Mouse (Mus musculus): ENCODE measurements around the gene Maml3. TPM values are rescaled to one million over a fixed set of nuclear protein-coding genes. Genes with fewer than 3 reads are reported as not detected.

Gene Maml3
- polyA plus RNA-seq, 1 experiment, result 3.1 TPM

DNA sequence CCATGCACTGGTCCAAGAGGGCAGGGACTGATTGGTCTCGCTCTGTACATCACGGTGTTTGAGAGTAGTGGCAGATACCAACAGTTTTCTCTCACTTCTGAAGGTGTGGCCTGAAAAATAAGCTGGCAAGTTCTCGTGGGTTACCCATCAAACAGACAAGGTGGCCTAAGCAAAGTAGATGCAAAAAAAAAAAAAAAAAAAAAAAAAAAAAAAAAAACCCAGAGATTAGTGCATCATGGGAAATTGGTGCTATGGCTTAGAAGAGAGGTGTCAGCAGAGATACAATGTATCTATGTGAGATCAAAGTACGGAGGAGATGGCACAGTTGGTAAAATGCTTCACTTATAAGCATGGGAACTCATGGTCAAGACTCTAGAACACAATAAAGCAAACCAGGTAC is 229.2 kb downstream of the Maml3 start:
- H3K4me3 ChIP-seq, result no peak overlapping the region
- no peak overlapping the region for H3ac ChIP-seq (ENCODE audit: control insufficient read depth, insufficient read length)
- H3K79me2 ChIP-seq (ENCODE audit: control insufficient read depth, insufficient read depth), result no peaks in the 10 kb centered on the region
- no peak overlapping the region for H3K4me2 ChIP-seq (ENCODE audit: low read depth)
- no peaks in the 10 kb centered on the region for H3K27me3 ChIP-seq (ENCODE audit: control insufficient read depth, insufficient read depth, insufficient read length)
- TF ChIP-seq SRF (IDR thresholded peaks at IDR 0.05; ENCODE audit: control insufficient read depth, insufficient read length, low read depth) (no peak), E2F4 (IDR thresholded peaks at IDR 0.05; ENCODE audit: insufficient read depth) (no peak), POLR2AphosphoS2 (IDR thresholded peaks at IDR 0.05; ENCODE audit: insufficient read length, low read depth) (no peak), MYOD1 (IDR thresholded peaks at IDR 0.05; ENCODE audit: control insufficient read depth in 1 of 3, insufficient read length in 2 of 3, low read depth in 2 of 3) (no peak), REST (IDR thresholded peaks at IDR 0.05; ENCODE audit: insufficient read depth, insufficient read length) (no peak), TCF12 (IDR thresholded peaks at IDR 0.05; ENCODE audit: insufficient read depth, poor library complexity, severe bottlenecking) (no peak), MYOG (IDR thresholded peaks at IDR 0.05; ENCODE audit: control insufficient read depth in 1 of 3, insufficient read depth in 1 of 3, insufficient read length in 2 of 3, low read depth in 2 of 3) (no peak), TCF3 (IDR thresholded peaks at IDR 0.05; ENCODE audit: insufficient read length, low read depth) (no peak), MAX (IDR thresholded peaks at IDR 0.05; ENCODE audit: low read depth) (no peak)
- H3K36me3 ChIP-seq (ENCODE audit: control insufficient read depth, insufficient read depth), result no peaks in the 10 kb centered on the region

DNA sequence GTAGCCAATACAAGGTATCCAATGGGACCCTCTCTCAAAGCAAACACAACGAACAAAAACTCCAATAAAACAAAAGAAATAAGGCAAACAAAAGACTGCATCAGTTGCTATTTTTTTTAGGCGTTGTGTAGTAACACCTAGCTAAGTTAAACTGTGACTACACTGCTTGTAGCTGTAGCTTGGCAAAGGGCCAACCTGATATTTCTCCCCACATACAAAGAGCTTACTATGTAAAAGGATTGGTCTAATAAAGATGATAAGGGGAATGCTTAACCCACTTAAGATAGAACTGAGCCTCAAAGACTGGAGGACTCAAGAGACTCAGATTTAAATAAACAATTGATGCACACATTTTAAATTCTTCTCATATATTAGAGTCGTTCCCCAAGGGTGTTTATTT is 230.6 kb downstream of the Maml3 start:
- Histone ChIP-seq H3K36me3 (ENCODE audit: control insufficient read depth, insufficient read depth) (no peaks in the 10 kb centered on the region), H3K4me3 (no peak overlapping the region), H3K4me2 (ENCODE audit: low read depth) (no peak overlapping the region), H3K79me2 (ENCODE audit: control insufficient read depth, insufficient read depth) (no peaks in the 10 kb centered on the region), H3ac (ENCODE audit: control insufficient read depth, insufficient read length) (no peak overlapping the region), H3K27me3 (ENCODE audit: control insufficient read depth, insufficient read depth, insufficient read length) (no peaks in the 10 kb centered on the region)
- TF ChIP-seq USF1 (IDR thresholded peaks at IDR 0.05; ENCODE audit: low read depth) (no peak), CEBPB (IDR thresholded peaks at IDR 0.05; ENCODE audit: insufficient read depth, poor library complexity, severe bottlenecking) (no peak), POLR2AphosphoS2 (IDR thresholded peaks at IDR 0.05; ENCODE audit: insufficient read length, low read depth) (no peak), REST (IDR thresholded peaks at IDR 0.05; ENCODE audit: insufficient read depth, insufficient read length) (no peak), SRF (IDR thresholded peaks at IDR 0.05; ENCODE audit: control insufficient read depth, insufficient read length, low read depth) (no peak), MYOG (IDR thresholded peaks at IDR 0.05; ENCODE audit: control insufficient read depth in 1 of 3, insufficient read depth in 1 of 3, insufficient read length in 2 of 3, low read depth in 2 of 3) (no peak), POLR2A (IDR thresholded peaks at IDR 0.05; ENCODE audit: insufficient read length, low read depth) (no peak), MYOD1 (IDR thresholded peaks at IDR 0.05; ENCODE audit: control insufficient read depth in 1 of 3, insufficient read length in 2 of 3, low read depth in 2 of 3) (no peak)

DNA sequence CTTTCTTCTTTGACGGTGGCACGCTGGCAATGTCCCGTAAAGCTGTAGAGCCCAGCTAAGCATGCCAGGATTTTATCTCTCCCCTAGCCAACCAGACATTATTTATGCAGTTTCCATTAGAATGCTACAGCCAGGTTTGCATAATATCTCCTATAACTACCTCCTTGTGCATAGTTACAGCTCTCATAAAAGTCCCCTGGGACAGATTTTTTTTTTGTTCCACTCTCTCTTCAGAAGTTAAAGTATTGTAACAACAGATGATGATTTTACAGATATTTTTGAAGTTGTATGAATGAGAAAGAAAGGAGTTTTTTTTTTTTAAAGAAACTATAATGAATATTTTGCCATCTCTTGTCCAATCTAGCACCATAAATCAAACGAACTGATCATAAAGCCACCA is 232.1 kb downstream of the Maml3 start:
- H3K27me3 ChIP-seq (ENCODE audit: control insufficient read depth, insufficient read depth, insufficient read length), result no peaks in the 10 kb centered on the region

DNA sequence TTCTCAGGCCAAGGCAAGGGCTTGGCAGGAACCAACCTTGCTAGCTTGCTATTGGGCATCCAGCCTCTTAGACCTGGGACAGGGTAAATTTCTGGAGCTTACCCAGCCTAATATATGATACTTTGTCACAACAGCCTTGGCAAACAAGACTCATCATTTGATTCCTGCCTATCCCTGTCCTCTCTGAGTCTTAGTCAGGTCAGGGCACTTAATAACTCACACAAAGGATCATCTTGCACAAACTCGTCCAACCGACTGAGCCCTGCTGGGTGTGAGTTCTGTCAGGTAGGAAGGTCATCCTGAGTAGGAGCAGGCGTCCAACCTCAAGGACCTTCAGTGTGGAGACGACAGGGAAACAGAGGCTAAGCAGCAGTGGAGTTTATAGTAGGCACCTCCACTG is 233.5 kb downstream of the Maml3 start:
- Histone ChIP-seq H3K4me3 (no peak overlapping the region), H3K36me3 (ENCODE audit: control insufficient read depth, insufficient read depth) (no peaks in the 10 kb centered on the region), H3K79me2 (ENCODE audit: control insufficient read depth, insufficient read depth) (no peaks in the 10 kb centered on the region), H3K4me2 (ENCODE audit: low read depth) (no peak overlapping the region), H3ac (ENCODE audit: control insufficient read depth, insufficient read length) (no peak overlapping the region), H3K27me3 (ENCODE audit: control insufficient read depth, insufficient read depth, insufficient read length) (no peaks in the 10 kb centered on the region)
- TF ChIP-seq MAX (IDR thresholded peaks at IDR 0.05; ENCODE audit: low read depth) (no peak), MYOD1 (IDR thresholded peaks at IDR 0.05; ENCODE audit: control insufficient read depth in 1 of 3, insufficient read length in 2 of 3, low read depth in 2 of 3) (no peak), POLR2A (IDR thresholded peaks at IDR 0.05; ENCODE audit: insufficient read length, low read depth) (no peak), E2F4 (IDR thresholded peaks at IDR 0.05; ENCODE audit: insufficient read depth) (no peak), MYOG (IDR thresholded peaks at IDR 0.05; ENCODE audit: control insufficient read depth in 1 of 3, insufficient read depth in 1 of 3, insufficient read length in 2 of 3, low read depth in 2 of 3) (no peak), USF1 (IDR thresholded peaks at IDR 0.05; ENCODE audit: low read depth) (no peak), CEBPB (IDR thresholded peaks at IDR 0.05; ENCODE audit: insufficient read depth, poor library complexity, severe bottlenecking) (no peak), REST (IDR thresholded peaks at IDR 0.05; ENCODE audit: insufficient read depth, insufficient read length) (no peak), TCF12 (IDR thresholded peaks at IDR 0.05; ENCODE audit: insufficient read depth, poor library complexity, severe bottlenecking) (no peak), SRF (IDR thresholded peaks at IDR 0.05; ENCODE audit: control insufficient read depth, insufficient read length, low read depth) (no peak), POLR2AphosphoS2 (IDR thresholded peaks at IDR 0.05; ENCODE audit: insufficient read length, low read depth) (no peak)

More for the DNA sequence above, 232.1 kb downstream of the Maml3 start:
- Histone ChIP-seq H3K4me3 (no peak overlapping the region), H3K36me3 (ENCODE audit: control insufficient read depth, insufficient read depth) (no peaks in the 10 kb centered on the region), H3K4me2 (ENCODE audit: low read depth) (no peak overlapping the region), H3ac (ENCODE audit: control insufficient read depth, insufficient read length) (no peak overlapping the region), H3K79me2 (ENCODE audit: control insufficient read depth, insufficient read depth) (no peaks in the 10 kb centered on the region)
- TF ChIP-seq TCF3 (IDR thresholded peaks at IDR 0.05; ENCODE audit: insufficient read length, low read depth), result no peak
- TF ChIP-seq CEBPB (IDR thresholded peaks at IDR 0.05; ENCODE audit: insufficient read depth, poor library complexity, severe bottlenecking), result no peak
- no peak for TF ChIP-seq E2F4 (IDR thresholded peaks at IDR 0.05; ENCODE audit: insufficient read depth)
- TF ChIP-seq MYOG (IDR thresholded peaks at IDR 0.05; ENCODE audit: control insufficient read depth in 1 of 3, insufficient read depth in 1 of 3, insufficient read length in 2 of 3, low read depth in 2 of 3), result no peak
- no peak for TF ChIP-seq POLR2A (IDR thresholded peaks at IDR 0.05; ENCODE audit: insufficient read length, low read depth)
- TF ChIP-seq MYOD1 (IDR thresholded peaks at IDR 0.05; ENCODE audit: control insufficient read depth in 1 of 3, insufficient read length in 2 of 3, low read depth in 2 of 3), result no peak
- no peak for TF ChIP-seq REST (IDR thresholded peaks at IDR 0.05; ENCODE audit: insufficient read depth, insufficient read length)
- no peak for TF ChIP-seq USF1 (IDR thresholded peaks at IDR 0.05; ENCODE audit: low read depth)
- TF ChIP-seq POLR2AphosphoS2 (IDR thresholded peaks at IDR 0.05; ENCODE audit: insufficient read length, low read depth), result no peak
- TF ChIP-seq MAX (IDR thresholded peaks at IDR 0.05; ENCODE audit: low read depth), result no peak
- TF ChIP-seq SRF (IDR thresholded peaks at IDR 0.05; ENCODE audit: control insufficient read depth, insufficient read length, low read depth), result no peak
- TF ChIP-seq TCF12 (IDR thresholded peaks at IDR 0.05; ENCODE audit: insufficient read depth, poor library complexity, severe bottlenecking), result no peak

DNA sequence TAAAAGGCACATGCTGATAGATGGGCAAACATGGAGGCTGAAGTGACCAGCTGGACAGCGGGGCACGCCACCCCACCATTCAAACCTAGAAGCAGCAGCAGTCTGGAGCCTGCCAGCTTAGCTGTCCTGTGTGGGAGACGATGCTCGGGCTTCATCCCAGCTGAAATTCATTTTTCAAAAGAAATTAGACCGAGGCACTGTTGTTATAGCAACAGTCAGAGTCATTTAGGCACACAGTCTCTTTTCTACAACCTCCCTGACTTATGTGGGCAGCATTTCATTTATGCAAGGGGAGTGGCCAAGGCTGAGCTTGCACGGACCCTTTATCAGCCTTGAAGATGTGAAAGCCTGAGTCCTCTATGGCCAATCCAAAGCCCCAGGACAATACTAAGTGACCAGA is 234.9 kb downstream of the Maml3 start:
- H3ac ChIP-seq (ENCODE audit: control insufficient read depth, insufficient read length), result no peak overlapping the region
- no peak overlapping the region for H3K4me3 ChIP-seq
- no peaks in the 10 kb centered on the region for H3K27me3 ChIP-seq (ENCODE audit: control insufficient read depth, insufficient read depth, insufficient read length)
- TF ChIP-seq TCF3 (IDR thresholded peaks at IDR 0.05; ENCODE audit: insufficient read length, low read depth) (no peak), USF1 (IDR thresholded peaks at IDR 0.05; ENCODE audit: low read depth) (no peak), REST (IDR thresholded peaks at IDR 0.05; ENCODE audit: insufficient read depth, insufficient read length) (no peak), TCF12 (IDR thresholded peaks at IDR 0.05; ENCODE audit: insufficient read depth, poor library complexity, severe bottlenecking) (no peak)
- H3K36me3 ChIP-seq (ENCODE audit: control insufficient read depth, insufficient read depth), result no peaks in the 10 kb centered on the region
- H3K4me2 ChIP-seq (ENCODE audit: low read depth), result no peak overlapping the region
- no peaks in the 10 kb centered on the region for H3K79me2 ChIP-seq (ENCODE audit: control insufficient read depth, insufficient read depth)

Data from myocyte (in vitro differentiated cells).